Mouse (Mus musculus) hindbrain, embryonic 14.5 days (tissue): Measurements from ENCODE around the gene Asb5. TPM values are rescaled to one million over a fixed set of nuclear protein-coding genes. Genes with fewer than 3 reads are reported as not detected.

Experiments
- ATAC-seq: fragments of 200-750 bp; cut with Nextera tagmentation; 2 replicates; pipeline ENCODE4 v1.8.0; 2017; ENCODE audit warnings: moderate number of reproducible peaks, mild to moderate bottlenecking, moderate TSS enrichment, moderate library complexity; ENCODE audit not compliant: low FRiP score
- DNase-seq: peaks from one replicate; pipeline ENCODE4 v3.0.0-alpha.2; 2015; ENCODE audit warnings: low spot score
- H3K27ac ChIP-seq: fragments of 300-500 bp; sonication (generic); 2 replicates; pipeline ENCODE4 v1.5.1; 2014; ENCODE audit warnings: mild to moderate bottlenecking, moderate library complexity
- H3K27me3 ChIP-seq: fragments of 300-500 bp; sonication (generic); 2 replicates; pipeline ENCODE4 v1.6.1; 2014; ENCODE audit warnings: mild to moderate bottlenecking, low read length, mixed read lengths; ENCODE audit not compliant: control insufficient read depth, insufficient read depth
- H3K36me3 ChIP-seq: fragments of 300-500 bp; sonication (generic); replicated peaks from 2 replicates; pipeline ENCODE4 v1.6.1; 2014; ENCODE audit not compliant: control insufficient read depth, insufficient read depth
- H3K4me1 ChIP-seq: fragments of 300-500 bp; sonication (generic); replicated peaks from 2 replicates; pipeline ENCODE4 v1.6.1; 2014; ENCODE audit warnings: antibody characterized with exemption, low read length, mixed read lengths; ENCODE audit not compliant: control insufficient read depth, insufficient read depth
- H3K4me2 ChIP-seq: fragments of 300-500 bp; sonication (generic); replicated peaks from 2 replicates; pipeline ENCODE4 v1.6.1; 2014; ENCODE audit warnings: mild to moderate bottlenecking, moderate library complexity
- H3K4me3 ChIP-seq: fragments of 300-500 bp; sonication (generic); replicated peaks from 2 replicates; pipeline ENCODE4 v1.5.1; 2014; ENCODE audit warnings: mild to moderate bottlenecking, low read length
- H3K9ac ChIP-seq: fragments of 300-500 bp; sonication (generic); 2 replicates; pipeline ENCODE4 v1.6.1; 2014
- H3K9me3 ChIP-seq: fragments of 300-500 bp; sonication (generic); 2 replicates; pipeline ENCODE4 v1.6.1; 2016; ENCODE audit warnings: low read length; ENCODE audit not compliant: control insufficient read depth
- WGBS: fragments of 180-500 bp; shearing (Covaris S2); extraction: QIAGEN DNeasy Blood & Tissue Kit; methylation state at CpG from one replicate; pipeline ENCODE4 v1.1.7; 2014; 5-methylcytosine and 5-hydroxymethylcytosine counted together
- polyA plus RNA-seq: library from polyadenylated mRNA; unstranded; fragments of >200 nt; fragmentation: Nextera tagmentation; extraction: Ambion mirVana; gene quantifications from 2 replicates; pipeline ENCODE4 v1.2.1, GENCODE M21; 2014

Gene Asb5
- polyA plus RNA-seq, 1 experiment from 2014 or later: 9.8 TPM

- H3K4me3 ChIP-seq: no peak overlapping the region
- no peak for DNase-seq
- H3K27ac ChIP-seq: no peak overlapping the region
- H3K9ac ChIP-seq: no peak overlapping the region
- no peaks in the 10 kb centered on the region for H3K9me3 ChIP-seq
- H3K4me2 ChIP-seq: no peak overlapping the region
- H3K36me3 ChIP-seq: no peaks in the 10 kb centered on the region
- 93% methylated on average over 7 of the region's 7 CpGs for WGBS
- 0 out of 2 replicates have a peak, but pooled peaks cover 2% of the 10 kb centered on the region for H3K4me1 ChIP-seq
- no peak for ATAC-seq
- no peaks in the 10 kb centered on the region for H3K27me3 ChIP-seq
These were observed 36.4 kb downstream of the Asb5 start for GRCm38 (mm10) chr8:54565603-54566260.

GRCm38 (mm10) chr8:54567168-54567567, 37.8 kb downstream of the Asb5 start:
- Histone ChIP-seq H3K27me3 (no peaks in the 10 kb centered on the region), H3K9me3 (no peaks in the 10 kb centered on the region), H3K4me3 (no peak overlapping the region), H3K36me3 (no peaks in the 10 kb centered on the region), H3K4me2 (no peak overlapping the region), H3K4me1 (0 out of 2 replicates have a peak, but pooled peaks cover 6% of the 10 kb centered on the region), H3K9ac (no peak overlapping the region), H3K27ac (no peak overlapping the region)
- WGBS: 74% methylated on average over 2 of the region's 2 CpGs
- ATAC-seq (no peak), DNase-seq (no peak)

- no peak overlapping the region for H3K9ac ChIP-seq
- no peak overlapping the region for H3K4me3 ChIP-seq
- H3K4me1 ChIP-seq: 0 out of 2 replicates have a peak, but pooled peaks cover 6% of the 10 kb centered on the region
- no peaks in the 10 kb centered on the region for H3K27me3 ChIP-seq
- no peaks in the 10 kb centered on the region for H3K36me3 ChIP-seq
- H3K9me3 ChIP-seq: no peaks in the 10 kb centered on the region
- no peak overlapping the region for H3K27ac ChIP-seq
- 75% methylated on average over 15 of the region's 15 CpGs for WGBS
- ATAC-seq (no peak), DNase-seq (no peak)
- no peak overlapping the region for H3K4me2 ChIP-seq
These were observed 41.5 kb downstream of the Asb5 start for GRCm38 (mm10) chr8:54570618-54571609.

- Histone ChIP-seq H3K4me3 (no peak overlapping the region), H3K36me3 (no peaks in the 10 kb centered on the region), H3K9me3 (no peaks in the 10 kb centered on the region), H3K27me3 (no peaks in the 10 kb centered on the region), H3K27ac (no peak overlapping the region), H3K4me1 (no peaks in the 10 kb centered on the region), H3K4me2 (no peak overlapping the region), H3K9ac (no peak overlapping the region)
- whole genome bisulfite sequencing: 82% methylated on average over 3 of the region's 3 CpGs
- DNase-seq: no peak
- ATAC-seq: no peak
These were observed 52.1 kb downstream of the Asb5 start for GRCm38 (mm10) chr8:54581436-54581835.

GRCm38 (mm10) chr8:54582886-54583285, 53.5 kb downstream of the Asb5 start:
- H3K9me3 ChIP-seq: 0 out of 2 replicates have a peak, but pooled peaks cover 5% of the 10 kb centered on the region
- H3K4me1 ChIP-seq: no peaks in the 10 kb centered on the region
- 63% methylated on average over 1 of the region's 1 CpGs for WGBS
- no peaks in the 10 kb centered on the region for H3K27me3 ChIP-seq
- no peak overlapping the region for H3K27ac ChIP-seq
- H3K9ac ChIP-seq: no peak overlapping the region
- no peaks in the 10 kb centered on the region for H3K36me3 ChIP-seq
- no peak overlapping the region for H3K4me3 ChIP-seq
- DNase-seq: no peak
- no peak for ATAC-seq
- no peak overlapping the region for H3K4me2 ChIP-seq

GRCm38 (mm10) chr8:54594634-54595033, 65.3 kb downstream of the Asb5 start:
- Histone ChIP-seq H3K27me3 (no peaks in the 10 kb centered on the region), H3K9ac (no peak overlapping the region), H3K9me3 (no peaks in the 10 kb centered on the region), H3K36me3 (no peaks in the 10 kb centered on the region), H3K4me1 (no peaks in the 10 kb centered on the region), H3K27ac (no peak overlapping the region), H3K4me2 (no peak overlapping the region), H3K4me3 (no peak overlapping the region)
- 0 out of 2 replicates have a peak, but pooled peaks have one; percentile 41 for ATAC-seq
- DNase-seq: no peak
- WGBS: 74% methylated on average over 5 of the region's 5 CpGs

- H3K27ac ChIP-seq: no peak overlapping the region
- H3K9ac ChIP-seq: no peak overlapping the region
- ATAC-seq: no peak
- H3K4me3 ChIP-seq: no peak overlapping the region
- no peak overlapping the region for H3K4me2 ChIP-seq
- 33% methylated on average over 2 of the region's 2 CpGs for WGBS
- H3K4me1 ChIP-seq: peaks cover 4% of the 10 kb centered on the region; the same call in 1 of the 2 replicates
- DNase-seq: no peak
- no peaks in the 10 kb centered on the region for H3K27me3 ChIP-seq
- no peaks in the 10 kb centered on the region for H3K36me3 ChIP-seq
- no peaks in the 10 kb centered on the region for H3K9me3 ChIP-seq
These were observed 66.7 kb downstream of the Asb5 start for GRCm38 (mm10) chr8:54596051-54596450.

- H3K27me3 ChIP-seq: no peaks in the 10 kb centered on the region
- H3K4me2 ChIP-seq: no peak overlapping the region
- no peaks in the 10 kb centered on the region for H3K9me3 ChIP-seq
- H3K4me3 ChIP-seq: no peak overlapping the region
- H3K9ac ChIP-seq: no peak overlapping the region
- DNase-seq (no peak), ATAC-seq (no peak)
- 81% methylated on average over 2 of the region's 2 CpGs for WGBS
- H3K36me3 ChIP-seq: no peaks in the 10 kb centered on the region
- no peak overlapping the region for H3K27ac ChIP-seq
- peaks cover 5% of the 10 kb centered on the region; the same call in 1 of the 2 replicates for H3K4me1 ChIP-seq
These were observed 67.6 kb downstream of the Asb5 start for GRCm38 (mm10) chr8:54596940-54597339.

- Histone ChIP-seq H3K27ac (no peak overlapping the region), H3K4me1 (peaks cover 5% of the 10 kb centered on the region; the same call in 1 of the 2 replicates), H3K9me3 (no peaks in the 10 kb centered on the region), H3K36me3 (no peaks in the 10 kb centered on the region), H3K9ac (no peak overlapping the region), H3K4me2 (no peak overlapping the region), H3K4me3 (no peak overlapping the region), H3K27me3 (no peaks in the 10 kb centered on the region)
- 96% methylated on average over 2 of the region's 2 CpGs for WGBS
- ATAC-seq (no peak), DNase-seq (no peak)
These were observed 68.0 kb downstream of the Asb5 start for GRCm38 (mm10) chr8:54597386-54597785.
